Mouse (Mus musculus) cerebellum, postnatal 14 days (tissue): ENCODE results near the gene Nrg4.
A peak's percentile ranks its signal among the peaks of the same experiment; 100 is the strongest.

Source experiments
- DNase-seq, 2 experiments: peaks; one replicate each; pipeline ENCODE4 v3.0.0; 2021; ENCODE audit warnings: mixed read lengths in 2 of 2

Gene Nrg4

GRCm38 (mm10) chr9:55326515-55327233 is at the start of gene Nrg4, which contains the start of gene Tmem266:
Gene Nrg4, minus strand, starts transcription at chr9:55326844.
Gene Tmem266, plus strand, starts transcription at chr9:55326913.
- peak; percentile 91 to 93 for DNase-seq

GRCm38 (mm10) chr9:55371908-55372307 is 45.3 kb upstream of the Nrg4 start:
- DNase-seq: peak; percentile 78 to 83

DNA sequence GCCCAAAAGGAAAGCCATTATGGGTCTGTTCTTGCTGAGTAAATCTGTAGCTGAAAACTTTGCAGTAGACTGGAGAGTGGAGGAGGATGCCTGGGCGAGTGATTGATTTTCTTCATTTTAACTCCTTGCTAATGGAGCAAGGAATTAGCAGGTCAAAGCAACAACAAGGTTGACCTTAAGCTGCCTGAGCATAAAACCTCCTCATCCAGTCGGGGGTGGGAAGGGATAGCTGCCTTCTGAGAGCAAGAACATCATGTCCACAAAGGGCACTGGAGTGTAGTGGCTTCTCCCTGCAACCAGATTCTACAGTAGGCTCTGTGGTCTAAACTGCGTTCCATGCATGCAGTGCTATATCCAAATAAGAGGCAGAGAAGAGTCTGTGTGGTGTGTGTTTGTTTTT is 41.4 kb upstream of the Nrg4 start:
- no peak for DNase-seq

GRCm38 (mm10) chr9:55363707-55364106 is 37.1 kb upstream of the Nrg4 start:
- DNase-seq: no peak

GRCm38 (mm10) chr9:55361969-55362368 is 35.3 kb upstream of the Nrg4 start:
- DNase-seq: no peak

DNA sequence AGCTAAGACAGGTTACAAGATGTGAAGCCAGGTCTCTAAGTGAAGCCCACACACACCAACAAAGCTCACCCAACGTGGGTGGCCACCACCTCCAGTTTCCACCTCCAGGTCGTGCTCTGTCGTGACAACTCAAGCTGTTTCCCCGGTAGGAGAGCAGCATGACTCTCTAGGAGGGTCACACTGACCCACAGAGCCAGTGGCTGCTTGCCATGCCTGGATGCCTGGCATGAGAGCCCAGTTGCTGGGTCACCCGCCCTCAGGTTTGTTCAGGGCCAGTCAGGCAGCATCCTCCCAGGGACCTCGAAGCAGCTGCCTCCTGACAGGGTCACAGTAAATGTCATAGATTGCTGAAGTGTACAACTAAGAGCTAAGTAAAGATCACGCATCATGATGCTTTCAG is 34.2 kb upstream of the Nrg4 start:
- peak; percentile 46 to 58 for DNase-seq

DNA sequence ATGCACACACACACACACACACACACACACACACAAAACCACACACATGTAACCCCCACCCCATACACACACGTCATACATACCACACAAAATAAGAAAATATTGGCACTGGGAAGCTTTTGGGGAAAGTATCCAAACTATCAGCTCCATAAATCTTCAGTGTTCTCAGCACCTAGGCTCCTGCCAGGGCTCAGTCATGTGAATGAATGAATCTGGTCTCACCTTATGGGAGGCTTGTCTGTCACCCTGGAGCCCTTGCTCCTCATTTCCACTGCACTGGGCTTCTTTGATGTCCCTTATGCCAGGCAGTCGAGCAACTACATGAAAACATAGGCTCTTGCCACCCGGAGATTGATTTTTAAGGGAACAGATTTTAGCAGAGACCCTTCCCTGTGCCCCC is 33.7 kb upstream of the Nrg4 start:
- DNase-seq: no peak

- peak; percentile 45 to 61 for DNase-seq
Measured at GRCm38 (mm10) chr9:55357164-55357563, 30.5 kb upstream of the Nrg4 start.

GRCm38 (mm10) chr9:55355270-55355834 is 28.7 kb upstream of the Nrg4 start:
- DNase-seq: no peak

- DNase-seq: no peak
Measured at GRCm38 (mm10) chr9:55354686-55355085, 28.0 kb upstream of the Nrg4 start.

GRCm38 (mm10) chr9:55348664-55349063 is 22.0 kb upstream of the Nrg4 start:
- DNase-seq: no peak

DNA sequence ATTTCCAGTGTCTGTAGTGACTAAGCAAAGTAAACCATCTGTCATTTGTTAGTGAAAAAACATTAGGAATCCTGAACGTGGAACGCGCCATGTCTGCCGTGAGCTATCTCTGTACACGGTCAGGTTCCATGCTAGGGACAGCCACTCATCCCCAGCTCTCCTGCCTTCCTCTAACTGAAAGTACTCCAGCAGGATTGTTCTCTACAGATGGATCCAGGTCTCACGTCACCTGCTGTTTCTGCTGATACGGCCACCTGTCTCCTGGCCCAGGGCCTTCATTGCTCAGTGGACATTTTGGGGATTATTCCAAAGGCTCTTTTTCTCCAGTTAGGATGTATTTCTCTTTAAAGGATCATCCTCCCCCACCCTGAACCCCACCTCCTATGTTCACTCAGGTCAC is 18.7 kb upstream of the Nrg4 start:
- peak; percentile 85 to 93 for DNase-seq

GRCm38 (mm10) chr9:55344165-55344564 is 17.5 kb upstream of the Nrg4 start:
- no peak for DNase-seq

DNA sequence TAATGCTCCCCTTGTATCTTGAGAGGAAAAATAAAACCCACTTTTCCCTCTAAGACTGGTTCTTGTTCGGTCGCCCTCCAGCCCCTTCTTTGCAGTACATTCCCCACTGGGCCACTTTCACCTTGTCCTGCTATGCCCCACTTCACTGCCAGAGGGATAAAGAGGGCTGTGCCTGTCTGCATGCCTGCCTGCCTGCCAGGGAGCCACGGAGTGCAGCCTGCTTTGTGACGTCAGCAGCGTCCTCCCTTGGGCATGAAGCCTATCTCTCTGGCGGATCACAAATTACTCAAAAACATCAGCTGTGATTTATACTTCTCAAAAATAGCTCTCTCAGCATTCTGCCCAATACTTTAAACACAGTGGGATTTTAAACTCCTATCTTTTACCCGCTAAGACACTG is 6.3 kb upstream of the Nrg4 start:
- peak; percentile 51 to 62 for DNase-seq

DNA sequence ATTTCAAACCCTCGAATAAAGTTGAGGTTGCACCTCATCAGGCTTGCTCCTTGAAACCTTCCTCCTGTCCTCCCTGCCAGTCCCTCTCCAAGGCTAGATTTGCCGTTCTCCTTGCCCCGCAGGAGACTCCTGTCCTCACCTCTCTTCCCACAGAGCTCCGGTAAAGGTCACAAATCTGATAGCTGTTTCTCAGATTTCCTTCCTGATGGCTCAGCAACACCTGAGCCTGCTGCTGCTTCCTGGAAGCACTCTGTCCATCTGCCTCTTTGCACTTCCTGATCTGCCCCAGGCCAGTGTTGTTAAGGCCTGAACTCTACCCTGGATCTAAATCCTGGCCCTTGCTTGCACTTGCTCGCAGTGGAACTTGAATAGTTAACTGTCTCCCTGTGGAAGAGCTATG is 5.8 kb upstream of the Nrg4 start:
- DNase-seq: no peak

DNA sequence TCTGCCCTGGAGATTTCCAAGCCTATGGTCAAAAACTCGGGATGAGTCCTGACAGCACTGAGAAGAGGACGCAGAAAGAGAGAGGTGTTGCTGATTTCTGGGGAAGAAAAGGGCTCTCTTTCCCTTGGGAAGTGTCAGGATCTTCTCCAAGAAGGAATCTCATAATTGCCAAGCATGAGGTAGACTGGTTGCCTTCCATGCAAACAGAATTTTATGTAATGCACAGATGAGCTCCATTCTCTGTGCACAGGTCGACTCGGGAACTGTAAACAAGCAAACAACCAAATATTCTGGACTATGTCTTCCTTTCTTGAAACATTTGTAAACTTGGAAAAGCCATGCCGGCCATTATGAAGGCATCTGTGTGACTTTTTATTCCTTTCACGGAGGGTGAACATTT is 2.8 kb upstream of the Nrg4 start:
- DNase-seq: no peak

DNA sequence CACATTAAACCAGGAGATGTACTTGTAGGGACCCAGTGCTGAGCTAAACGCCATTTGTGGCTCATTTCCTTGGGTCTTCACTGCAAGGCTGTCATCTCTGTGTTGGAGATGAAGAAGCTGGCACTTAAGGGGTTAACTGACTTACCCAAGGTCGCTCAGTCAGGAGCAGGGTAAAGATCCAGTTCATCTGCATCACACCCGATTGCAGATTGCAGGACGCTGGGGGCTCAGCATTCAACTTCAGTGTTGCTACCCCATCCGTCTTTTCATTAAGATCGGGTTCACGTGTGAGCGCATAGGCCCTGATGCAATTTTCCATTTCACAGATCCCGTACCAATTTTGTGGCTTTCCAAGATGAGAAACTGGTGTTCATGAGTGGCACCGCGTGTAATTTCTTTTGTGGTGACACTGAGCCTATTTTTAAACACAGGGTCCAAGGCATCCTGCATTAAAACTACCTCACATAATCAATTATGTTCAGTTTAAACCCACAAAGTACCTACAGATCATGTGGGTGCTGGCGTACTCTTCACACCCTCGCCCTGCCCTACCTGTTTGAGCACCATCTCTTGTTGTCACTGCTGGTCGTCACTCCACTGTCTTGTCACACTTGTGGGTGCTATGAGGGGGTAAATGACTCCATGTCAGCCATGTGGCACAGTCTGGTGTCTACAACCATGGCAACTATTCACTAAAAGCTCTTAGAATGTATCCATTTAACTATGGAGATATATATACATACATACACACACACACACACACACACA is 1.7 kb upstream of the Nrg4 start:
- peak in 1 of 2 experiments; percentile 27 for DNase-seq

DNA sequence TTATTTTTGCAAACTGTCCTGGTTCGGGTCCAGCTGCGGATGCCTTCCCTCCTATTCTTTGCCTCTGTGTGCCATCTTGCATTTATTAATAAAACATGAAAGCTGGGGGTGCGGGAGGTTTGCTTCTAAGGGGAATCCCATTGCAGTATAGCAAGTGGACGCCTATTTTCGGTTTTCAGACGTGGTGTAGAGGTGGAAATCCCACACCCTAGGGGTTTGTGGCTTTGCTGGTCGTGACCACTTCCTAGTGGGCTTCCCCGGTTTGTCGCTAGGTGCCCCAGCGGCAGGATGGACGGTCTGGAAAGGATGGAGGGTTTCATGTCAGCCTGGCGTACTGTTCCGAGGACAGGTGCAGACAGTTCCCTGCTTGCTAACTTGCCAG is 581 bp upstream of the Nrg4 start:
- peak; percentile 62 to 66 for DNase-seq

DNA sequence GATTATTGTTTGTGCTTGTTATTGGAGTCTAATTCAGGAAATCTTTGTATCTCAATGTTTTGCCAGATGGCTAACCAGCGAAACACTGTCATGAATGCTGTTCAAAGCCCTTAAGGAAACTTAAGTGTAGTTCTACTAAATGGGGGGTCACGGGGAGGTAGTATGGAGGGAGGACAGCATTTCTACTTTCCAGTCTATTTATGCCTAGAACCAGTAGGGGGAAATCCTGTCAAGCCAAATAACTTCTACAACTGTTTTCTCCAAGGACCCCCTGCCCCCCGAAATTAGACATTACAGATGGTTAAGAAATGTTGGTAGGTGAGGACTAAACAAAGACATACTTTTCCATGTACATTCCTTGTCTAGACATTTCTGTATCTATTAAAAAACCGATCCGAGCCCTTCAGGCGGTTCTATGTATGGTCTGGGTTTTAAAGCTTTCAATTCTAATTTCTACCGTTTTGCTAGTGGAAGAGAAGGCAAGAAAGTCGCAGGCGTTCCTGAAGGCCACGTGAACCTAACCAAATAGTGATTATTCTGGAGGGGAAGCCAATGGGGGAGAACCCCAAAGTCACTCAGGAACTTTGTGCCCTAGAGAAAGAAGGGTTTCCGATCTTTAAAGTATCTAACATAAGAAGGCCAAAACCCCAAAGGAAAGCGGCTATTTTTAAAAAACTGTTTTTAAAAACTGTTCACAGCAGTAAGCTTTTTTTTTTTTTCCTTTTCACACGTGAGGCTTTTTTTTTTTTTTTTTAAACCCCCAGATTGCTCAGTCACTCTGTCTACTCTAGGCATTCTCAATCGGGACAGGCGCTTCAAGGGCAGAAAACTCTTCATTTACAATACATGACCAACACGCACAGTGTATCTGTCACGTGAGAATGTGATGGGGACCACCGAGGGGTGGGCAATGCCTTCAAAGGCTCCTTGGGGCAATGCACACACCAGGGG is 805 bp downstream of the Nrg4 start:
- DNase-seq: no peak

DNA sequence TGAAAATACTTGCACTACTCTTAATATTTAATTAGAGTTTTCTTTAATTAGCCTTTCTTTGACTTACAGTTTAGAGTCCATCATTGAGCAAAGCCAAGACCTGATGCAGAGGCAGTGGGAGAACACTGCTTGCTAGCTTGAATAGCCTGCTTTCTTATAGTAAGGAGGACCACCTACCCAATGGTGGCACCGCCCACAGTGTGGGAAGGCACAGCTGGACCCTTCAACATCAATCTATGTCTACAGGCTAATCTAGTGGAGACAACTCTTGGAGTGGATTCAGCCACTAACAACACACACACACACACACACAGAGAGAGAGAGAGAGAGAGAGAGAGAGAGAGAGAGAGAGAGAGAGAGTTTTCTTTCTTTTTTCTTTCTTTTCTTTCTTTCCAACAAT is 1.6 kb downstream of the Nrg4 start:
- DNase-seq: peak in 1 of 2 experiments; percentile 62

GRCm38 (mm10) chr9:55324516-55324915 is 2.1 kb downstream of the Nrg4 start:
- DNase-seq: peak; percentile 75 to 78

DNA sequence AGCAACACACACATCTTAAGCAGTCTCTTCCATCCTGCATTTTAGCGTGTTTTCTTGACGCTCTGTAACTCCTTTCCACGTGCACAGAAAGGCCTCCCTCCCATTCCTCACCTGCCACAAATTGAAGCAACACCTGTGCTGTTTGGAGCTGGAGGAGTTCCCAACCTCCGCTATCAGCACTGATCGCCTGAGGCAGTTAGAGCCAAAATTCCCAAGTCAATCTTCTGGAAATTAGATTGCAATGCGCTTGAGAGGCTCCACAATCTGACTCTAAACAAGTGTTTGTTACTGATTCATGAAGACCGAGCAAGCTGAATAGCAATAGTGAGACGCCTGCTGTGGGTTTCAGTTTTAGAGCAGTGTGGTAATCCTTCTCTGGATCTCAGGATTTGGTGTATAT is 2.6 kb downstream of the Nrg4 start:
- DNase-seq: peak in 1 of 2 experiments; percentile 42

- DNase-seq: no peak
Measured at GRCm38 (mm10) chr9:55322641-55323040, 4.0 kb downstream of the Nrg4 start.
